Mouse (Mus musculus) pancreas, adult 10 weeks (tissue): ENCODE measurements around the gene Nsa2. TPM values are rescaled to one million over a fixed set of nuclear protein-coding genes. Genes with fewer than 3 reads are reported as not detected.

ENCODE experiments used
- polyA plus RNA-seq: library from polyadenylated mRNA; stranded (reverse); fragments of 350-450 nt; fragmentation: Illumina TruSeq; extraction: RNeasy Lipid Tissue Mini Kit (QIAGEN cat#74804); gene quantifications from one replicate; pipeline ENCODE4 v1.2.3, GENCODE M21; 2015; ENCODE audit warnings: low read depth, low replicate concordance; ENCODE audit not compliant: insufficient read depth

The Nsa2 gene
- polyA plus RNA-seq = 24.7 TPM

DNA sequence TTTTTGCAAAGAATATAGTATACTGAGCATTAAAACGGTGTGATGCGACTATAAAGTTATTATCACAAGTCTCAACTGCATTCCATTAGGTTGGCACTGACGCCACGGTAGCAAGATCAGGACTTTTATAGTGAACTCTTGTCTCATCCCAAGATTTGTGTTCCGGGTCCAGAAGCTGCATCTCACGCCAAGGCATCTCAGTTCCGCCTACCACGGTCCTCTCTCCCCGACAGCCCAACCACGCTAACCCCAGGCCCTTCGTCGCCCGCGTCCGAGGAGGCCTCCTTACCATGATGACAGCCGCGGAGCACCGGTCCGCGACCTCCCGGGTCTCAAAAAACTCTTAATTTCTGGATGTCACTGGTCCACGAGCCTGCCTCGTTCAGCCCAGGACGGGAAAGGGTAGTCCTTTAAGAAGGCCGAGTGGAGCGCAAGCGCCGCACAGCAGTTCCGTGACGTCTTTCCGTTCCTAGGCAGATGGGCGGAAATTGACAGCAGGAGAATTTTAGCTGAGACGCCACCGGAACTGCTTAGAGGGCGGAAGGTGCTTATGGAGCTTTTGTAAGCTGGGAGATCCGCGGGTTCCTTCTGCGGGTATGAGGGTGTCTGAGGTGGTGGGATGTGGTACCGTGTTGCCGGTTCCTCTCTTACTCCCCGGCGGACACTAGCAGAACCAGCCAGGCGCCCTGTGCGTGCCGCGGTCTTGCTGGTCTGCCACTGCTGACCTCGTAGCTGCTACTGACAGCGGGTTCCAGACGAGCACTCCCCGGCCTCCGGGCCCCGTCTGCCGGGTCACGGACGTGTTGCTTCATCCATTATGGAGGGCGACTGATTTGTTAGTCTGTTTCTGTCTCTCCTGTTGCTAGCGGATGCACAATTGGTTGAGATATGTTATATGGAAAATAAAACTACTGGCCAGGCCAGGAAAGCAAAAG, at the start of gene Nsa2, which contains the start of gene Gfm2:
Gene Nsa2, minus strand, starts transcription at position 472 of the 935 bp plus-strand sequence.
Gene Gfm2, plus strand, starts transcription at position 472 of the 935 bp plus-strand sequence.

DNA sequence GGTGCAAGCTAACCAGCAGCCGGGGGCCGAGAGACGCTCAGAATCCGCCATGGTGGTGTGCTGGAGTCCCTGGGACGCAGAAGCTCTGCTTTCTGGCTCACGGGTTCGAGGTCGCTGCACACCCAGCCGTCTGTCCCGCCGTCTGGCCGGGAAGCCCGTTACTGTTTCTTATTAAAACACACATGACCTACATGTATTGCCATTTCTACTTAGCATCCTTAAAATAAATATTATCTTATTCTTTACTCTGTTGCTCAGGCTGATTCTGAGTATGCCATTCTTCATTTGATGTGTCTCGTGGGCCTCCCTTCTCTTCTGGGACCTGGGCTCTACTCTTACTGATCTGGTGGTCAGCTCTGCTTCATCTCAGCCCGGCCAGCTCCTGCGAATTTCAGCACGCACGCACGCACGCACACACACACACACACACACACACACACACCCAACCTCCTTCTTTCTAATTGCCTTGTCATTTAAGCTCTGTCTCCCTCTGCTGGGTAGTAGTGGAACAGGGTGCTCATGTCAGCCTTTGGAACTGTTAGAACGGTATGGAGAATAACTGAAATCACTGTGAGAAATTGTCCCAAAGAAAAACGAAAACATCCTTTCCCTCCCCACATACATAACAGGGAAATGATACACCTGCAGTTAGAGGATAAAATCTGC, 38.4 kb downstream of the Nsa2 start, which contains the start of gene Gm6169:
Gene Gm6169, minus strand, starts transcription at position 51 of the 666 bp plus-strand sequence.

Other genes starting within 250 kb of the Nsa2 start
- not detected for gene Gcnt4, start 213.2 kb downstream of the Nsa2 start, polyA plus RNA-seq
- gene 1700029F12Rik, start 103.6 kb downstream of the Nsa2 start, polyA plus RNA-seq = not detected
- gene Fam169a, start 70.7 kb downstream of the Nsa2 start, polyA plus RNA-seq = 0.17 TPM
- not detected for gene Gm6169, start 38.7 kb downstream of the Nsa2 start, polyA plus RNA-seq
- gene Gfm2, start within 50 bp of the Nsa2 start, polyA plus RNA-seq = 8.0 TPM
- gene Hexb, start 60.4 kb upstream of the Nsa2 start, polyA plus RNA-seq = 14.3 TPM
- gene Enc1, start 103.2 kb upstream of the Nsa2 start, polyA plus RNA-seq = 4.5 TPM